Mouse (Mus musculus) liver, adult 2 months (tissue): ENCODE measurements at regions not wholly inside any gene's neighbourhood (a gene's known extent, or its start where the extent isn't known, plus 50 kb on each side); places are given as distances from the start of the nearest gene placed in this dataset.

ENCODE experiments used
- CTCF ChIP-seq: fragments of 200-500 bp; IDR thresholded peaks from 2 replicates; pipeline ENCODE4 v1.5.1; 2011; ENCODE audit warnings: low read depth, low read length, control low read depth
- POLR2A ChIP-seq: fragments of 200-500 bp; IDR thresholded peaks from 2 replicates; pipeline ENCODE4 v1.6.1; 2011; ENCODE audit warnings: low read length, control low read depth; ENCODE audit not compliant: insufficient read depth; ENCODE audit errors: extremely low read depth

- TF ChIP-seq CTCF: no peak
- TF ChIP-seq POLR2A: no peak
Measured at GRCm38 (mm10) chr12:63484087-63484486, 990.4 kb downstream of the Fscb start.
